9 mouse cellular contexts compared by ENCODE assay signal in the genomic region with DNA sequence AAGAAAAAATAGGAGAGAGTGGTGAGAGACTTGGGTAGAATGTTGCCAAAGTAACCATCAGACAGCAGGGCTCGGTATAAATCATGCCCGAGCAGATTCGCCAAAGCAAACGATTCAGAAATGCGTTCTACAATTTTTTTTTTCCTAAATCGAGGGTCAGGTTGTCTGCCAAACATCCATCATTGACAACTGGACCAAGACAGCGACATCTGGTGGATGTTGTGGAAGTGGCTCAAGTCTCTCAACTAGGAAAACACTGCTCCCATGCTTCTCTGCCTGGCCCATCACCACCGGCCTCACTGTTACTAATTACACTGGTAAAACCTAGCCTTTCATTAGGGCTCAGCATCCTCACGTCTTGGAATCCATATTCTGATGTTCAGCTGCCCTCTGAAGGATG. TPM values are rescaled to one million over a fixed set of nuclear protein-coding genes. Genes with fewer than 3 reads are reported as not detected.
DNase-seq lines count a peak whose midpoint lies in the region; ATAC-seq and TF ChIP-seq lines count a peak whose summit lies in the region.
"Had no signal": no experiment of that assay in that cellular context is flagged by ENCODE, and none has a peak within 500 bp of the region (broad histone marks: within the 10 kb centered on the region; RNA-seq: fewer than 3 reads in every experiment).

No protein-coding gene starts in this region.

- WGBS in heart, embryonic 13.5 days: 2% methylated on average over 9 of the region's 9 CpGs
- 4% methylated on average over 9 of the region's 9 CpGs for whole genome bisulfite sequencing in midbrain, embryonic 13.5 days

- no peak for DNase-seq in frontal cortex, postnatal 25 days (ENCODE audit: low spot score in 2 of 2)
- peak; percentile 67 for DNase-seq in MEL (ENCODE audit: low read depth, low spot score)
- peak; percentile 66 to 80 for DNase-seq in cerebellum, postnatal 36 days
- DNase-seq in layer of hippocampus, adult 11-12 months (ENCODE audit: low spot score): peak; percentile 78
- no peak for DNase-seq in thymus, postnatal 14 days
- DNase-seq: liver, embryonic 13.5 days had no signal

- H3K79me2 ChIP-seq in MEL (ENCODE audit: control insufficient read depth, insufficient read depth, low read length, poor library complexity): no peaks in the 10 kb centered on the region

- peak overlapping the region; percentile 40; the same call in 1 of the 2 replicates for H3K4me2 ChIP-seq in heart, embryonic 13.5 days
- peak overlapping the region; percentile 38 for H3K4me2 ChIP-seq in midbrain, embryonic 13.5 days (replicated peaks)
- H3K4me2 ChIP-seq: liver, embryonic 13.5 days had no signal

- TF ChIP-seq RAD21 in MEL (IDR thresholded peaks at IDR 0.05; ENCODE audit: low read depth, low read length): peak; percentile 33

- no peaks in the 10 kb centered on the region for H3K4me1 ChIP-seq in MEL (ENCODE audit: control insufficient read depth in 1 of 2, insufficient read depth in 2 of 2, low read length in 2 of 2)
- H3K4me1 ChIP-seq in heart, embryonic 13.5 days: peaks cover 17% of the 10 kb centered on the region
- H3K4me1 ChIP-seq in midbrain, embryonic 13.5 days (replicated peaks): peaks cover 27% of the 10 kb centered on the region

- H3K27ac ChIP-seq in MEL (ENCODE audit: control insufficient read depth, low read depth, low read length): no peak overlapping the region
- H3K27ac ChIP-seq in heart, embryonic 13.5 days (replicated peaks): no peak overlapping the region
- H3K27ac ChIP-seq in midbrain, embryonic 13.5 days: no peak overlapping the region
- H3K27ac ChIP-seq: liver, embryonic 13.5 days had no signal

- no peak overlapping the region for H3K9ac ChIP-seq in MEL (ENCODE audit: control insufficient read depth, low read depth, low read length, poor library complexity, severe bottlenecking)
- H3K9ac ChIP-seq in heart, embryonic 13.5 days: no peak overlapping the region
- no peak overlapping the region for H3K9ac ChIP-seq in midbrain, embryonic 13.5 days (replicated peaks)
- H3K9ac ChIP-seq: liver, embryonic 13.5 days had no signal

- no peak for TF ChIP-seq EP300 in MEL (IDR thresholded peaks at IDR 0.05; ENCODE audit: low read depth in 1 of 2, low read length in 2 of 2)

- peak; percentile 62; the same call in 1 of the 2 replicates for ATAC-seq in frontal cortex, adult (ENCODE audit: low TSS enrichment)
- ATAC-seq in heart, embryonic 13.5 days (ENCODE audit: extremely low read depth, insufficient number of reproducible peaks, low FRiP score, low TSS enrichment): no peak
- ATAC-seq in midbrain, embryonic 13.5 days: no peak

- peaks cover 0 to 8% of the 10 kb centered on the region in 2 experiments; a peak in 3 of 4 replicates for H3K27me3 ChIP-seq in MEL (ENCODE audit: control insufficient read depth in 1 of 2, insufficient read depth in 2 of 2, low read length in 2 of 2)
- H3K27me3 ChIP-seq in heart, embryonic 13.5 days (replicated peaks): no peaks in the 10 kb centered on the region
- no peaks in the 10 kb centered on the region for H3K27me3 ChIP-seq in midbrain, embryonic 13.5 days
- H3K27me3 ChIP-seq: liver, embryonic 13.5 days had no signal

- peak; percentile 67 to 80 (median 73) for TF ChIP-seq CTCF in MEL (IDR thresholded peaks at IDR 0.05 in 2 of 3, conservative IDR thresholded peaks at IDR 0.05 in 1 of 3; ENCODE audit: control insufficient read depth in 1 of 3, insufficient read depth in 1 of 3, low read depth in 2 of 3, low read length in 3 of 3, poor library complexity in 1 of 3, severe bottlenecking in 1 of 3)

- no peak overlapping the region for H3K4me3 ChIP-seq in MEL (ENCODE audit: control insufficient read depth in 1 of 2, insufficient read depth in 1 of 2, low read depth in 2 of 2, low read length in 2 of 2)
- H3K4me3 ChIP-seq in heart, embryonic 13.5 days: no peak overlapping the region
- H3K4me3 ChIP-seq in midbrain, embryonic 13.5 days (replicated peaks): 0 out of 2 replicates have a peak overlapping the region, but pooled peaks have one; percentile 4
- H3K4me3 ChIP-seq: liver, embryonic 13.5 days had no signal

- TF ChIP-seq POLR2A in MEL (IDR thresholded peaks at IDR 0.05; ENCODE audit: control insufficient read depth in 1 of 2, insufficient read depth in 1 of 2, low read depth in 1 of 2, low read length in 2 of 2, poor library complexity in 1 of 2): no peak

- no peaks in the 10 kb centered on the region for H3K36me3 ChIP-seq in MEL (ENCODE audit: control insufficient read depth in 1 of 2, insufficient read depth in 2 of 2, low read length in 2 of 2)
- no peaks in the 10 kb centered on the region for H3K36me3 ChIP-seq in heart, embryonic 13.5 days
- no peaks in the 10 kb centered on the region for H3K36me3 ChIP-seq in midbrain, embryonic 13.5 days
- H3K36me3 ChIP-seq: liver, embryonic 13.5 days had no signal

- H3K9me3 ChIP-seq in MEL (replicated peaks; ENCODE audit: insufficient read depth, low read length): no peaks in the 10 kb centered on the region
- no peaks in the 10 kb centered on the region for H3K9me3 ChIP-seq in heart, embryonic 13.5 days
- H3K9me3 ChIP-seq in midbrain, embryonic 13.5 days: no peaks in the 10 kb centered on the region
- H3K9me3 ChIP-seq: liver, embryonic 13.5 days had no signal

TF ChIP-seq in MEL, 35 proteins besides CTCF, POLR2A, EP300 and RAD21:
- peak; percentile 61 for TF ChIP-seq ZNF384 (IDR thresholded peaks at IDR 0.05; ENCODE audit: low read depth, low read length)
- TF ChIP-seq CHD1 (IDR thresholded peaks at IDR 0.05; ENCODE audit: low read depth, low read length): no peak
- no peak for TF ChIP-seq UBTF (IDR thresholded peaks at IDR 0.05; ENCODE audit: borderline replicate concordance, insufficient read depth, low read depth, low read length)
- TF ChIP-seq SMC3 (IDR thresholded peaks at IDR 0.05; ENCODE audit: low read depth, low read length): peak; percentile 64

RNA-seq across cellular contexts. Expression of gene Dixdc1, which starts 4.3 kb away (rescaled TPM):
- total RNA-seq in MEL (2012; rRNA removed): not detected in 2 replicates
- polyA plus RNA-seq in MEL (2012; ENCODE audit: insufficient read depth in 1 of 2, insufficient read length in 2 of 2, low read depth in 1 of 2, low replicate concordance in 2 of 2, missing spikeins in 1 of 2): under 1 TPM in 1 of 2 experiments, not detected in 1; 0.07 TPM
- polyA plus RNA-seq in heart, embryonic 13.5 days (2015; fragmentation: Nextera tagmentation; extraction: Ambion mirVana): 7.5 and 8.1 TPM in 2 replicates
- polyA plus RNA-seq in midbrain, embryonic 13.5 days (2015; fragmentation: Nextera tagmentation; extraction: Ambion mirVana): 33.4 and 36.6 TPM in 2 replicates

RNA-seq across cellular contexts. Expression of gene 2310030G06Rik, which starts 11.3 kb away (rescaled TPM):
- not detected in 2 replicates for total RNA-seq in MEL (2012; rRNA removed)
- polyA plus RNA-seq in MEL (2012; ENCODE audit: insufficient read depth in 1 of 2, insufficient read length in 2 of 2, low read depth in 1 of 2, low replicate concordance in 2 of 2, missing spikeins in 1 of 2): not detected
- polyA plus RNA-seq in heart, embryonic 13.5 days (2015; fragmentation: Nextera tagmentation; extraction: Ambion mirVana): 9.7 and 10.2 TPM in 2 replicates
- polyA plus RNA-seq in midbrain, embryonic 13.5 days (2015; fragmentation: Nextera tagmentation; extraction: Ambion mirVana): 0.50 and 1.1 TPM in 2 replicates

RNA-seq across cellular contexts. Expression of gene Cryab, which starts 16.1 kb away (rescaled TPM):
- total RNA-seq in MEL (2012; rRNA removed): not detected in 2 replicates
- not detected for polyA plus RNA-seq in MEL (2012; ENCODE audit: insufficient read depth in 1 of 2, insufficient read length in 2 of 2, low read depth in 1 of 2, low replicate concordance in 2 of 2, missing spikeins in 1 of 2)
- 1,022 and 1,124 TPM in 2 replicates for polyA plus RNA-seq in heart, embryonic 13.5 days (2015; fragmentation: Nextera tagmentation; extraction: Ambion mirVana)
- polyA plus RNA-seq in midbrain, embryonic 13.5 days (2015; fragmentation: Nextera tagmentation; extraction: Ambion mirVana): 3.5 and 4.0 TPM in 2 replicates

RNA-seq across cellular contexts. Expression of gene Hspb2, which starts 17.2 kb away (rescaled TPM):
- not detected in 2 replicates for total RNA-seq in MEL (2012; rRNA removed)
- polyA plus RNA-seq in MEL (2012; ENCODE audit: insufficient read depth in 1 of 2, insufficient read length in 2 of 2, low read depth in 1 of 2, low replicate concordance in 2 of 2, missing spikeins in 1 of 2): not detected
- polyA plus RNA-seq in heart, embryonic 13.5 days (2015; fragmentation: Nextera tagmentation; extraction: Ambion mirVana): 260 and 319 TPM in 2 replicates
- 0.42 and 0.54 TPM in 2 replicates for polyA plus RNA-seq in midbrain, embryonic 13.5 days (2015; fragmentation: Nextera tagmentation; extraction: Ambion mirVana)

RNA-seq across cellular contexts. Expression of gene Fdxacb1, which starts 33.0 kb away (rescaled TPM):
- total RNA-seq in MEL (2012; rRNA removed): 6.1 and 6.5 TPM in 2 replicates
- 1 to 10 TPM in 1 of 2 experiments, not detected in 1; 9.7 TPM for polyA plus RNA-seq in MEL (2012; ENCODE audit: insufficient read depth in 1 of 2, insufficient read length in 2 of 2, low read depth in 1 of 2, low replicate concordance in 2 of 2, missing spikeins in 1 of 2)
- polyA plus RNA-seq in heart, embryonic 13.5 days (2015; fragmentation: Nextera tagmentation; extraction: Ambion mirVana): 8.2 and 8.5 TPM in 2 replicates
- polyA plus RNA-seq in midbrain, embryonic 13.5 days (2015; fragmentation: Nextera tagmentation; extraction: Ambion mirVana): 11.5 and 14.3 TPM in 2 replicates

Comparison
In these comparisons a context has a peak if more than half of its experiments do, and no peak if none do; other contexts are left out.
1. DNase-seq: peak in MEL (single experiment), cerebellum, postnatal 36 days (2 of 2) and layer of hippocampus, adult 11-12 months (single experiment); none in frontal cortex, postnatal 25 days (0 of 2) and thymus, postnatal 14 days (single experiment).
2. RNA of gene Cryab, which starts 16.1 kb away (polyA plus RNA-seq): 1,022 to 1,124 TPM in heart, embryonic 13.5 days; 3.5 to 4.0 TPM in midbrain, embryonic 13.5 days and not detected in MEL; every median in the first group is over 100 times any median in the second.